Mouse (Mus musculus) adrenal gland, postnatal 14 days (tissue): ENCODE measurements around the gene Pf4. TPM values are rescaled to one million over a fixed set of nuclear protein-coding genes. Genes with fewer than 3 reads are reported as not detected.
"Not testable (repeated sequence)": the region's sequence is repeated elsewhere in the genome, so short reads cannot be mapped to it uniquely, and the experiment has no call there.

Source experiments
- DNase-seq: peaks from one replicate; pipeline ENCODE4 v3.0.0; 2021; ENCODE audit warnings: mixed read lengths
- microRNA-seq, 2 experiments: library from miRNA; unstranded; fragments of <30 nt; microRNA quantifications; one replicate each; pipeline ENCODE4 v1.2.0; 2021
- total RNA-seq: library from RNA; stranded (reverse); gene quantifications from 2 replicates; pipeline ENCODE4 v1.2.3, GENCODE M21; 2021

Gene Pf4
- total RNA-seq, 1 experiment from 2014 or later, result 20.8 TPM

DNA sequence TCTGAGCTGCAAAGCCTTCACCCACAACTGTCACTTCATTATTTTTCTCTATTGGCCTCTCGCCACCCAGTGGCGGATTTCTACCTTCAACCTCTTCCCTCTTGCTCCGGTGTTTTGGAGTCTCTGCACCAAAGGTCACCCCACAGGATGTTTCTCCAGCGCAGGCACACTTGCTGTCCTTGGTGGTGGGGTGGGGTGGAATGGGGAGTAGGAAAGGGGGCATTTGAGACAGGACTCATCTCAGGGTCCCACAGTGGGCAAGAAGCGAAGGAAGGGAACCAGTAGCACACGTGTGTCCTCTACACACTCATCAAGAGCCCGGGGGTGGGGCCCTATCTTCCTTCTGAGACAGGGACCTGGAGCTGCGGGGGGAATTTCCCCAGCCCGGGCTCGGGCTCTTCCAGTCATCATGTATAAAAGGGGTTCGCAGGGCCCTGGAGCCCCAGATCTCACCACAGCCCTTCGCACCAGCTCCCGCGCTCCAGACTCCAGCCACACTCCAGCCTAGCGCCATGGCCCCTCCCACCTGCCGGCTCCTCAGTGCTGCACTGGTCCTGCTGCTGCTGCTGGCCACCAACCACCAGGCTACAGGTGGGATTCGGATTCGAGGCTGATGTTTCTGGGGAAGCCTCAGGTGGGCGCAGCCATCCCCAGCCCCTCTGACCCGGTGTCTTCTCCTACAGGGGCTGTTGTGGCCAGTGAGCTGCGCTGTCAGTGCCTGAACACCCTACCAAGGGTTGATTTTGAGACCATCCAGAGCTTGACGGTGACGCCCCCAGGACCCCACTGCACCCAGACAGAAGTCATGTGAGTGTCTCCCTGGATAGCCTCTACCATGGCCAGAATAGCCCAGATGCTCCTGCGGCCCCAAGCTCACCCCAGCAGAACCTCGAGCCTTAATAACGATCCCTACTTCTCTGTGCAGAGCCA is 13.7 kb downstream of the Pf4 start, which contains the start of gene Cxcl3:
Gene Cxcl3 (plus strand): TSS at position 445 of the 930 bp plus-strand sequence.
- DNase-seq, result peak; percentile 23

DNA sequence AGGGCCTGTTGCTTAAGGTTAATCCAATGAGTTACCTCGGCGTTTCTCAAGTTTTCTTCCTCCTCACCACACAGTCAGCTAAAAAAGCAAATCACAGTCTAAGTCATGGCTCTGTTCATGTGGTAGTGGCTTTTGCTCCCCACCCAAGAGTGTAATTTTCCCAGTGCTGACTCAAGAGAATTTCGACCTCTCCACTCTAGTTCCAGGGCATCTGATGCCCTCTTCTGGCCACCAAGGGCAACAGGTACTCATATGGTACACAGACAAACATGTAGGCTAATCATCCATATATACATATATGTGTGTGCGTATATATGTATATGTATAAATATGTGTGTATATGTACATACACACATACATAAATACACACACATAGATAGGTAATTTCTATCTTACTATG is 15.9 kb downstream of the Pf4 start:
- no peak for DNase-seq

DNA sequence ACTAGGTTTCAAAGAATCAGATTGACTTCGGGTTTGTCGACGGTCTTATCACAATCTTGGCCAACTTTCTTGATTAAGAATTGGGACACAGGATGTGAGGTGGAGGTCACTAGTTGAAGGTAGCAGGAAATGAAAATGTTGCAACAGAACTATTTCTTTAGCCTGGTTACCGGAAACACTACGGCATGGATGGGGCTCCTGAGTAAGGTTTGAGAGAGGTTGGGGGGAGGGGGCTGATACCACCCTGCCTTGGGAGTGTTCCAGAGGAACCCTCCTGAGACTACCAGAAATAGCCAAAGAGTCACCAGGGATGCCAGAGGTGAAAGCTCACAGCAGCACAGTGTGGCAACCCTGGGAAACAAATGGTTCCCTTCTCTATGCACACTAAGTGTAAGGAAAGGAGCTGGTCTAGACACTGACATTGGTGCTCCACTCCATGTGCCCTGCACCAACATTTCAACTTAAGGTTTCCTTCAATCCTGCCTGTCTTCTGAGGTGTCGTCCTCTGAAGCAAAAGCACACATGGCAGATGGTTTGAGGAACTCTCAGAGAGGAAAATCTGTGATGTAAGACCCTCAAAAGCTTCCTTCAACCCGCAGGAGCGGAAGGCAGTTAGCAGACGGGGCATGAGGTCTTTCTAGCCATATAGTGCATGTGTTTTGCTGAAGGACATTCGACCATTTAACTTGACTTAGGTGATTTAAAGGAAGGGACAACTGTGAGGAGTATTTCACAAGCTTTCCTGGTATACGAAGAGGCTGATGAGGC is 17.3 kb downstream of the Pf4 start:
- DNase-seq, result peak; percentile 59

DNA sequence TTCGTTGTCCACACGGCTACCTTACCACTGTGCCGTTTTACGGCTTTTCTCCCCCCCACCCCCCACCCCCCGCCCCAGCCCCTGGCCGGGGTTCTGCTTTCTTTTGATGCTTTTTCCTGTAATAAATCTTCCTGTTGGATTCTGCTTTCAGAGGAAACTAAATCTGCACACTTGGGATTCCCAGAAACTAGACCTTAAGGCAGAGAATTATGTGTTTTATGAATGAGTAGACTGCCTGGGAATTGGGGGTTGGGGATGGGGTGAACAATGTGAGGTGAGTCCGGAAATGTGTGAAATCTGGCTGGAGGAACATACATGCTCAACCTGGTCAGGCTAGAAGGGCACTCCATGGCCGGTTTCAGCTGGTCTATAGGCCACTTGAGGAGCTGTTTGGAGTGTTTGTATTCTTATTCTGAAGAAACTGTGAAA is 17.9 kb downstream of the Pf4 start:
- DNase-seq, result no peak

DNA sequence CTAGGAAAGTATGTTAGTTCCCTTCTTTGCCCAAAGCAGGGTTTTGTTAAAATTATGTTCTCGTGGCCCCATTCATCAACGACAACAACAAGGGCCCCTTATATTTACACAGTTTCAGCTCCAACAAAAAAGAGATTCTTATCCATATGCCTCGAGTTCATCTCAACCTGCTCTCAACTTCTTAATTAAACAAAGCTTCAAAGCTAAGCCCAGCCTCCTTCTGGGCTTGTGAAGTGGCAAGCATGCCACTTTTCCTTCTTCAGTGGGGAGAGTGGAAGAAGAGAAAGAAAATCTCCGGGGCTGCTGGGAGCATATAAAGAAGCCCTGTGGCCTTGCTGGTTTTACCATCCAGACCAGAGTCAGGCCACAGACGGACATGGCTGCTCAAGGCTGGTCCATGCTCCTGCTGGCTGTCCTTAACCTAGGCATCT is 22.0 kb downstream of the Pf4 start, which contains the start of gene Cxcl15:
Gene Cxcl15 (plus strand): TSS at position 340 of the 431 bp plus-strand sequence.
- no peak for DNase-seq

DNA sequence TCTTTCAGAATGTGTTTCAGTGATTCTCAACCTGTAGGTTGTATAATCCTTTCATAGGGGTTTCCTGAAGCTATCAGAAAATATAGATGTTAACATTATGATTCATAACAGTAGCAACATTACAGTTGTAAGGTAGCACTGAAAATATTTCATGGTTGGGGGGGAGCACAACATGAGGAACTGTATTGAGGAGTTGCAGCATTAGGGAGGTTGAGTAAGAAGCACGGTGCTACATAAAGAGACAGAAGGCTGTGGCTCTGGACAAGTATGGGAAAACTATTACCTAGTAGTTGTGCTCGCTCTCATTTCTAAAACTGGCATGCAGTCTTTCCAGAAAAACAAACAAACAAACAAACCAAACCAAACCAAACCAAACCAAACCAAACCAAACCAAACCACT is 23.2 kb downstream of the Pf4 start:
- not testable (repeated sequence) for DNase-seq

DNA sequence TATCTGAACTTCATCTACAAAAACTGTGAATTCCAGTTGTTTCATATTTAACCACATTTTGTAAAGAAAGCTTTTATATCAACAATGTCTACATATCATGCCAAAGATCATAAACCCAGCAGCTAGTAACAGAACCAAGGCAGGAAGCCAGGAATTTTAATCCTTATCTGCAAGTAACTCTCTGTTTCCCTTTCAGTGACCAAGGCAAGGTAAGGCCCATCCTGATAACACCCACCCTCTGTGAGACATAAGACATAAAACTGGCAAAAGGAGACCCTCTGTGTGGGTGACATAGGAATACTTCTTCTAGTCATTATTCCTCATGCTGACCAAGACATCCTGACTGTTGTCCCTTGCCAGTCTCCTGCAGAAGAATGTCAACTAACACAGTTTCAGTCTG is 32.3 kb downstream of the Pf4 start:
- DNase-seq, result no peak

DNA sequence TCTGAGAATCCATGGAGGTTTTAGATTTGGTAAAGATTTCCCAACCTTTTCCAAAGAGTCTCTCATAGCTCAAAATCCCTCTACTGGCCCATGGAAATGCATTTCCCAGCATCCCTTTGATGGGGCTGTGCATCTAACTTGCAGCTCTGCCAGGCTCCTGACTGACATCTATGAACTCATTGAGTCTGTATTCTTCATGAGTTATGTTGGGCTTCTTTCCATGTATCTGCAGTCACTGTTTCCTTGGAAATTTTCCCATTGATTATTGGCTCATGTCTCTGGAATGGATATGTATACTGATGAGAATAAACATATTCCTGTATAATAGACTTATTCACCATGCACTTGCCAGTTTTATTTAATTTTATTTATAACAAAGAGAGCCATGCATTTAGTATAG is 33.8 kb downstream of the Pf4 start:
- no peak for DNase-seq

DNA sequence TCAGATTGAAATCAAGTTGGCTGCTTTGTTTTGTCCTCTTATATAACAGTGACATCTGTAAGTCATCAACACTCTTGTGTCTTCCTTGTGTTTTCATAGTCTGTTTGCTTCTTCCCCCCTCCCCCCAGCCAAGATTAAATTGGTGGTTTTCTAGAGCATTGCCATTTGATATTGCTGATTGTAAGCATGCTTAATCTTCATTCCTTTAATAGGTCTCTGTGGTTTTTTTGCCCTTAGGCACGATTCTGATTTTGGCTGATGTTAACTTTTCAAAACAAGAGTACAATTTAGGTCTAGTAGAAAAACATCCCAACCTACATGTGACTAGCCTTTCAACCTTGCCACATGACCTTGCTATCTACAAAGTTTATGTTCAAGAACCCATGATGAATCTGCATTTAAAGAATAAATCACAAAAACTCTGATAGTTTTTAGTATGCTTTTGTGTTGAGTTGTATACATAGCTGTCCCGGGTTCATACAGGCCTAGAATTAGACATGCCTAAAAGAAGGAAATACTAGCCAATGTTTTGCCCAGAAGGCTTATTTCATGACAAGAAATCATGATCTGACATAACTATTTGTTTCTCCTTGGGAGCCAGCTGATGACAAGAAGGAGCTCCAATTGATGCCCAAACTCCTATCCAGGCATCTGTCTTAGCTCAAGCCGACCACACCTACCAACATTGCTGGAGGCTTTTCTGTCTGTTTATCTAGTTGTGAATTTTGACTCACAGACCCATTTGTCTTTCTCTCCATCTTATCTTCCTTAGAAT is 35.1 kb downstream of the Pf4 start:
- DNase-seq, result no peak

DNA sequence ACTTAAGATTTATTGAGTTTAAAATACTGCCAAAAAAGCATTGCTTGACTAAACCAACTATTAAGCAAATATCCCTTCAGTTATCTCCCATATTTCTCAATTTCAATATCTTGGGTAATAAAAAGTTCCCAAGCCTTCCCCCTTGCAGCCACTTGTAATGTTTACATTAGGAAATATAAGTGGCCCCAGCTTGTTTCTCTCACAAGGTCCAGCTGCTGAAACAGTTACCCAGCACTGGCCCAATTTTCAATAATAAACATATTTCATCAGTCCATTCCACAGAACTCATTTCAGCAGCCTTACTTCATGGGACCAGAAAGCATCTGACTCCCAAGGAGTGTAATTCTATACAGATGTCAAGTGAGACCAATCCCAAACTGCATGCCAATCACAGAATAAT is 47.5 kb downstream of the Pf4 start:
- DNase-seq, result no peak

Small RNAs within 50 kb of the gene (microRNA-seq; reads per million reads assigned to microRNA genes)
- gene Gm24322, result 0 reads per million in 2 experiments

Other genes with a start within 250 kb of the Pf4 start
- gene 5830473C10Rik, start 211.3 kb upstream of the Pf4 start, total RNA-seq, result 0.45 and 5.9 TPM in 2 replicates
- 3.1 and 3.5 TPM in 2 replicates for gene Rassf6, start 131.8 kb upstream of the Pf4 start, total RNA-seq
- not detected in 2 replicates for gene Cxcl5, start 13.1 kb upstream of the Pf4 start, total RNA-seq
- gene Ppbp, start 3.9 kb upstream of the Pf4 start, total RNA-seq, result 5.4 and 5.9 TPM in 2 replicates
- not detected in 2 replicates for gene Cxcl3, start 13.7 kb downstream of the Pf4 start, total RNA-seq
- not detected in 2 replicates for gene Cxcl15, start 22.1 kb downstream of the Pf4 start, total RNA-seq
- 0.86 and 1.3 TPM in 2 replicates for gene Cxcl1, start 118.8 kb downstream of the Pf4 start, total RNA-seq
- gene Cxcl2, start 131.4 kb downstream of the Pf4 start, total RNA-seq, result 0.30 TPM in 1 of 2 replicates, not detected in the other
- gene Mthfd2l, start 158.7 kb downstream of the Pf4 start, total RNA-seq, result 15.3 and 16.7 TPM in 2 replicates